Mouse (Mus musculus): ENCODE measurements around the gene Ttk. TPM values are rescaled to one million over a fixed set of nuclear protein-coding genes. Genes with fewer than 3 reads are reported as not detected.

The Ttk gene
- 4.8 and 6.2 TPM in 2 replicates for polyA plus RNA-seq (2015; fragmentation: Nextera tagmentation; extraction: Ambion mirVana)

DNA sequence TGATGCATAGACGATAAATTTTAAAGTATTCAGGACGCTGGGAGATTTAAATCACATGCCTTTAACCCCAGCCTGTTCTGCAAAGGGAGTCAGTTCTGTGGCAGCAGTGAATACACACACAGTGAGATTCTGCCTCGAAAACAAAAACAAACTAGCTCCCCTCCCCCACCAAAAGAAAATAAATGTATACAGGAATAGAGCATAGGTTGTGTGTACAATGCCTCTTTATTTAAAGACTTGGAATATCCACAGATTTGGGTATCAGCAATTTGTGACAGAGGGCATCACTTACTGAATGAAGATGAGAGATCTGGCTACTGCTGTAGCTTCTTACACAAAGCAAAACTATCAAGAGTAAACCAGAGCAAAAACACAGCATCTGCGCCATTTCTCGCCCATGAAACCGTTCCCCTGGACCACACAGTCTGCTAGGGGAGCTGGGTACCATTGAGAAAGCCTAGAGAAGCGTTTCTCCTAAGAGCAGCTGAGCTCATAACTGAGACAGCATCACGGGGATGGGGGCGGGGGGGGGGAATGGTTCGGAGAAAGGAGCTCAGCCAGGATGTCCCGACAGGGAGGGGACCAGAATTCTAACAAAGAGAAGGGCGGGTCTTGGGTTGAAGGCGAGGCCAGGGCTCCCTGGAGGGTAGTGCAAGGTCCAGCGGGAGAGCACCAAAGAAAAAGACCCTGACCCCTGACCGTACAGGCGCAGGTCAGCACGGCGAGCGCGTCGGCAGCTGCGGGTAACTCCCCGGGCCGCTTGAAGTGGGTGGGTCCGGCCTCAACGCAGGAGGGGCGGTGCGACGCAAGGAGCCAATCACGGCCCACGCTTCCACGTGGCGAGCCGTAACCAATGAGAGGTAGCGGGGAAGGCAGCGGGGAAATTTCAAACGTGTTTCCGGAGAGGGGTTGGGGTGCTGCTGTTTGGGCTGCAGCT lies at the start of gene Ttk:
Ttk (plus strand) TSS at position 879 of the 937 bp plus-strand sequence.
- H3K4me2 ChIP-seq: peak within 1 kb of the TSS; percentile 98
- WGBS: under 1% methylated on average over 38 of the region's 38 CpGs
- H3K9ac ChIP-seq: peak within 1 kb of the TSS; percentile 90
- no peaks in the 10 kb centered on the region for H3K36me3 ChIP-seq (replicated peaks)
- H3K4me1 ChIP-seq: peaks cover 8% of the 10 kb centered on the region
- H3K27ac ChIP-seq: peak within 1 kb of the TSS; percentile 97
- H3K9me3 ChIP-seq: no peaks in the 10 kb centered on the region
- no peaks in the 10 kb centered on the region for H3K27me3 ChIP-seq (replicated peaks)
- ATAC-seq (replicated peaks): peak; percentile 100
- peak within 1 kb of the TSS; percentile 76 for H3K4me3 ChIP-seq

- Histone ChIP-seq H3K4me1 (no peaks in the 10 kb centered on the region), H3K4me2 (no peak overlapping the region), H3K27me3 (replicated peaks) (no peaks in the 10 kb centered on the region), H3K4me3 (no peak overlapping the region), H3K27ac (no peak overlapping the region), H3K9me3 (no peaks in the 10 kb centered on the region), H3K9ac (no peak overlapping the region), H3K36me3 (replicated peaks) (peaks cover 17% of the 10 kb centered on the region)
- ATAC-seq (replicated peaks): no peak
- 56% methylated on average over 1 of the region's 1 CpGs for WGBS
Measured at GRCm38 (mm10) chr9:83785501-83785900, 49.0 kb upstream of the Ttk start.

- Histone ChIP-seq H3K9ac (no peak overlapping the region), H3K27me3 (replicated peaks) (no peaks in the 10 kb centered on the region)
- WGBS: 93% methylated on average over 6 of the region's 6 CpGs
Measured at GRCm38 (mm10) chr9:83789326-83789725, 45.2 kb upstream of the Ttk start.

DNA sequence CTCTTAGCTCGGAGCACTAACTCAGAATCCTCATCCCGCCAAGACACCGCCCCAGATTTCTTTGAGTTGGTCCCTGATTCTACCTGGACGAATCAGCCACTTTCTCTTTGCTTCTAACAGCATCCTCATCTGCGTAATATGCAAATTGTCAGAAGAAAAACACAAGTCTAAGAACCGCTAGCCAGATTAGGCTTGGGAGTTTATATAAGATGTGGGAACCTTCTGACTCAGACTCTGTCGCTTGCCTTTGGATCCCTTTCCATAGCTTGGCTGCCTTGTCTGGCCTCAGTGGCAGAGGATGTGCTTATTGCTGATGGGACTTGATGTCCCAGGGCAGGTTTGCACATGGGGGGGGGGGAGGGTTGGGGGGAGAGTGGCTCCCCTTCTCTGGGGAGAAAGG lies 37.6 kb upstream of the Ttk start:
- no peaks in the 10 kb centered on the region for H3K4me1 ChIP-seq
- no peak for ATAC-seq (replicated peaks)
- H3K9ac ChIP-seq: no peak overlapping the region
- H3K27ac ChIP-seq: no peak overlapping the region
- no peaks in the 10 kb centered on the region for H3K27me3 ChIP-seq (replicated peaks)
- no peaks in the 10 kb centered on the region for H3K36me3 ChIP-seq (replicated peaks)
- WGBS: 89% methylated on average over 7 of the region's 7 CpGs
- no peaks in the 10 kb centered on the region for H3K9me3 ChIP-seq
- no peak overlapping the region for H3K4me2 ChIP-seq
- H3K4me3 ChIP-seq: no peak overlapping the region

More at GRCm38 (mm10) chr9:83789326-83789725, 45.2 kb upstream of the Ttk start:
- no peak overlapping the region for H3K27ac ChIP-seq
- H3K4me1 ChIP-seq: no peaks in the 10 kb centered on the region
- H3K4me3 ChIP-seq: no peak overlapping the region
- no peak for ATAC-seq (replicated peaks)
- H3K36me3 ChIP-seq (replicated peaks): peaks cover 9% of the 10 kb centered on the region
- H3K9me3 ChIP-seq: no peaks in the 10 kb centered on the region
- no peak overlapping the region for H3K4me2 ChIP-seq

DNA sequence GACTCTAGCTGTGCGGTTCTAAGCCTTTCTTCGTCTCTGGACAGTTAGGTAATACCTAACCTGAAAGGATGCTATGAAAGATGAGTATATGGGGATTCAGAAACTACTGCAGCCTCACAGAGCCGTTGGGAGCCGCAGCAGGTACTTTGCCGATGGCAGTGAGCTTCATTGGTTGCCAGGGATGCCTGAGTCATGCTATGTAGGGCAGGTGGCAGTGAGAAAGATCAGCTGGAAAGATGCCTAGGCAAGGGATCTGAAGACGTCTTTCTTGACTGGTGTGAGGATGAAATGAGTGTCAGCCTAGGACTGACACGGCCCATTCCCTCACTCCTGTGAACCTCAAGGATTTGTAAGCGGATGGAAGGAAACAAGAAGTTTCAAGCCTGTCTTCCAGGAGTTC lies 36.6 kb upstream of the Ttk start:
- H3K4me3 ChIP-seq: no peak overlapping the region
- WGBS: 78% methylated on average over 8 of the region's 8 CpGs
- no peak overlapping the region for H3K9ac ChIP-seq
- H3K4me2 ChIP-seq: no peak overlapping the region
- ATAC-seq (replicated peaks): no peak
- H3K9me3 ChIP-seq: no peaks in the 10 kb centered on the region
- H3K4me1 ChIP-seq: peaks cover 8% of the 10 kb centered on the region
- no peak overlapping the region for H3K27ac ChIP-seq
- no peaks in the 10 kb centered on the region for H3K36me3 ChIP-seq (replicated peaks)
- H3K27me3 ChIP-seq (replicated peaks): no peaks in the 10 kb centered on the region

- Histone ChIP-seq H3K4me3 (peak overlapping the region; percentile 54), H3K4me2 (peak overlapping the region; percentile 58), H3K9ac (no peak overlapping the region)
Measured at GRCm38 (mm10) chr9:83804341-83804740, 30.1 kb upstream of the Ttk start.

GRCm38 (mm10) chr9:83805164-83805976 lies 29.1 kb upstream of the Ttk start:
- H3K27ac ChIP-seq: peak overlapping the region; percentile 85
- ATAC-seq (replicated peaks): peak; percentile 91
- H3K9me3 ChIP-seq: no peaks in the 10 kb centered on the region
- WGBS: under 1% methylated on average over 37 of the region's 37 CpGs
- peak overlapping the region; percentile 65 for H3K9ac ChIP-seq
- H3K36me3 ChIP-seq (replicated peaks): no peaks in the 10 kb centered on the region
- H3K27me3 ChIP-seq (replicated peaks): no peaks in the 10 kb centered on the region
- peak overlapping the region; percentile 58 for H3K4me2 ChIP-seq
- H3K4me1 ChIP-seq: peaks cover 36% of the 10 kb centered on the region
- H3K4me3 ChIP-seq: peak overlapping the region; percentile 54

More at GRCm38 (mm10) chr9:83804341-83804740, 30.1 kb upstream of the Ttk start:
- Histone ChIP-seq H3K9me3 (no peaks in the 10 kb centered on the region), H3K27ac (no peak overlapping the region), H3K27me3 (replicated peaks) (no peaks in the 10 kb centered on the region), H3K4me1 (peaks cover 36% of the 10 kb centered on the region), H3K36me3 (replicated peaks) (no peaks in the 10 kb centered on the region)
- no peak for ATAC-seq (replicated peaks)
- 56% methylated on average over 13 of the region's 13 CpGs for WGBS

DNA sequence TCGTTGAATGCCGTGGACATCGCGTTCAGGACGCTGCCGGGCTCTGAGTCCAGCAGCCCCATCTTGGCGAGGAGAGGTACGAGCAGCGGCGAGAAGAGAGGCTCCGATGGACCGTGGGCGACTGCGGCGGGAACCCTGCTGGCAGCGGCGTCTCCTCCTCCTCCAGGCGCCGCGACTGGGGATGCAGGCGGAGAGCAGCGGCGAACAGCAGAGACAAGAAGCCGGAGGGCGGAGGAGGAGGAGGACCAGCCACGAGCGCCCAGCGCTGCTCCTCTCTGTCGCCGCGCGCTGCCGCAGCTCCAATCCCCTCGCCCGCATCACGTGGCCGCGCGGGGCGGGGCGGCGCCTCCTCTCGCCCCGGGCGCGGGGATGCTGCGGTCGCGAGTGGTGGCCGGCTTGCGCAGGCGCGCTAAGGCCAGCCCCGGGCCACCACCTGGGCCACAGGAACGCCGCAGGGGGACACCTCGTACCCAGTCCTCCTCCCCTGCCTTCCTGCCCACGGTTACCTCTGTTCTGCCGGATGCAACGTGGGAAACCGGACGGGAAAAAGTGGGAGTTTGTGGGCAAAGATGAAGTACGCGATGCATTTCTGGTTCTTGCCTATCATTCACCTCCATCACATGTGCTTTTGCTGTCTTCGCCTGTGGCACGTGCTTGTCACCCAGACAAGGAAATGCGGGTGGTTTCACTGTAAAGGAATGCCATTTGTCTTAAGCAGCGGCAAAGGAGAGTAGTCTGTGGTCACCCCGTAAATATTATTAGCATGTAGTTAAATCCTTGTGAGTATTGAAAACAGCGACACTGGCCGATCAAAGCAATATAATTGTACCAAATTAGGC lies 28.3 kb upstream of the Ttk start, which contains the start of gene Elovl4:
Elovl4 (minus strand) TSS at position 301 of the 839 bp plus-strand sequence.
- no peaks in the 10 kb centered on the region for H3K9me3 ChIP-seq
- 2% methylated on average over 62 of the region's 71 CpGs for WGBS

GRCm38 (mm10) chr9:83807562-83807961 lies 26.9 kb upstream of the Ttk start:
- WGBS: 9% methylated on average over 2 of the region's 2 CpGs
- no peak for ATAC-seq (replicated peaks)
- H3K27ac ChIP-seq: no peak overlapping the region

More for the DNA sequence above, 28.3 kb upstream of the Ttk start, which contains the start of gene Elovl4:
- Histone ChIP-seq H3K36me3 (replicated peaks) (no peaks in the 10 kb centered on the region), H3K27me3 (replicated peaks) (no peaks in the 10 kb centered on the region), H3K4me1 (peaks cover 36% of the 10 kb centered on the region), H3K27ac (peak within 1 kb of the TSS; percentile 85), H3K9ac (peak within 1 kb of the TSS; percentile 65), H3K4me2 (peak within 1 kb of the TSS; percentile 58), H3K4me3 (peak within 1 kb of the TSS; percentile 54)
- peak; percentile 95 for ATAC-seq (replicated peaks)

DNA sequence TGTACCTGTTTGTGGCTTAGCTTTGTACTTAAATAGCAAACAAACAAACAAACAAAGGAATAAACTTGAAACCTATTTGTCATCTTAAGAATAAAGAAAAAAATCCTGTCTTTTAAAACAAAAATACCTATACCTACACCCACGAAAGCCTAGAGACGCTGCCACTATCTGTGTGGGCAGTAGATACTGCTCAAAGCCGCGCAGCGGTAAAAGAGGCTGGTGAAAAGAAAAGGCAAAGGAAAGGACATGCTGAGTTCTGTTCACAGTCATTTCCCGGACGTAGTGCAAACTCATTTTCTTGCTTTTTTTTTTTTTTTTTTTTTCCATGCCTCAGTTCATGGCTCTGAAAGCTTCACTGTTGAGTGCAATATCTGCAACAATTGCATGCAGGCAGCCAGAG lies 15.3 kb upstream of the Ttk start:
- H3K4me2 ChIP-seq: no peak overlapping the region
- no peak overlapping the region for H3K4me3 ChIP-seq
- no peaks in the 10 kb centered on the region for H3K27me3 ChIP-seq (replicated peaks)
- H3K9ac ChIP-seq: no peak overlapping the region
- no peaks in the 10 kb centered on the region for H3K36me3 ChIP-seq (replicated peaks)
- 70% methylated on average over 7 of the region's 7 CpGs for WGBS
- H3K9me3 ChIP-seq: no peaks in the 10 kb centered on the region
- H3K4me1 ChIP-seq: no peaks in the 10 kb centered on the region
- no peak overlapping the region for H3K27ac ChIP-seq
- ATAC-seq (replicated peaks): no peak

More at GRCm38 (mm10) chr9:83807562-83807961, 26.9 kb upstream of the Ttk start:
- H3K27me3 ChIP-seq (replicated peaks): no peaks in the 10 kb centered on the region
- no peak overlapping the region for H3K4me2 ChIP-seq
- no peak overlapping the region for H3K4me3 ChIP-seq
- H3K9ac ChIP-seq: no peak overlapping the region
- no peaks in the 10 kb centered on the region for H3K36me3 ChIP-seq (replicated peaks)
- no peaks in the 10 kb centered on the region for H3K9me3 ChIP-seq
- H3K4me1 ChIP-seq: peaks cover 31% of the 10 kb centered on the region

DNA sequence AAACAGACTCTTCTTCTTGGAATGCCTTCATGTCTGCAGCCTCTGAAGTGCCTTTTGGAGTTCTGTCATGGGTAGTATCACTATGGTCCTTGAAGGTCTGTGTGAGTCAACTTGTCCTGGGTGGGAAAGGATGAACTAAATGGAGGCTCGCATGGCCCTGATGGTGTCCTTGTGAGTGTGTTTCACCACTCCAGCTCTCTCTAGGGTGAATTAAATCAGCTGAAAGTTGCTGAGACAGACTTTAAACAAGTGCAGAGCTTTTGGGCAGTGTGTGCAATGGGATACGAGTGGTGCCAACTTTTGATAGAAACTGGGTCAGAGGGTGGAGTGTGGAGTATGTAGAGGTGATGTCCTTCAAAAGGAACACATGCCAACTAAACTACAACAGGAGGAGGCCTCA lies 13.5 kb upstream of the Ttk start:
- no peaks in the 10 kb centered on the region for H3K9me3 ChIP-seq
- no peak overlapping the region for H3K4me3 ChIP-seq
- 95% methylated on average over 2 of the region's 2 CpGs for WGBS
- no peak overlapping the region for H3K4me2 ChIP-seq
- H3K27ac ChIP-seq: no peak overlapping the region
- H3K4me1 ChIP-seq: no peaks in the 10 kb centered on the region
- H3K36me3 ChIP-seq (replicated peaks): no peaks in the 10 kb centered on the region
- H3K27me3 ChIP-seq (replicated peaks): no peaks in the 10 kb centered on the region
- H3K9ac ChIP-seq: no peak overlapping the region
- no peak for ATAC-seq (replicated peaks)
